ENCODE assay signal across 15 mouse cellular contexts in the genomic region with DNA sequence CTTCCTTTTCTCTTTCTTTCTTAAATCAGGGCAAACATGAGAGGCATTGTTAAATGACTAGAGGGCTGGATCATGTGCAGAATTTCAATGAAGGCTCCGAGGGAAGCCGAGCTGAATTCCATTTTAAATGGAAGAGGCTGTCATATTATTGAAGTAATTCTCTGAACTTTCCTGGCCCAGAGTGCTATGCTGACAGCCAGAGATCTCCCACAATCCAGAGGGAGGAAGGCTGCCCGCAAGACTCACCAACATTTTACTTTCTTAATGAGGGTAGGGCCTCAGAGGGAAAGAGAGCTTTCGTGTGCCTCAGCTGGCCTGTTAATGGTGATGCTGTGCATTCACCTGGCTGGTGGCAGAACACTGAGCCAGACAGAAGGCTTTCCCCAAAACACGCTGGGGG.
DNase-seq lines count a peak whose midpoint lies in the region; ATAC-seq lines count a peak whose summit lies in the region.
"Had no signal": no experiment of that assay in that cellular context is flagged by ENCODE, and none has a peak within 500 bp of the region (broad histone marks: within the 10 kb centered on the region; RNA-seq: fewer than 3 reads in every experiment).

No protein-coding gene starts in this region.

- no peaks in the 10 kb centered on the region for H3K9me3 ChIP-seq in forebrain, embryonic 13.5 days (replicated peaks)
- H3K9me3 ChIP-seq in hindbrain, embryonic 15.5 days: no peaks in the 10 kb centered on the region
- H3K9me3 ChIP-seq in neural tube, embryonic 13.5 days: no peaks in the 10 kb centered on the region
- H3K9me3 ChIP-seq in liver, embryonic 11.5 days (ENCODE audit: control insufficient read depth, low read length): no peaks in the 10 kb centered on the region
- H3K9me3 ChIP-seq: neural tube, embryonic 12.5 days had no signal

- DNase-seq in heart, adult 11 months: peak; percentile 65
- DNase-seq in heart, postnatal 4 days: no peak
- DNase-seq in lung, postnatal 25 days (ENCODE audit: low spot score): no peak
- DNase-seq in liver, embryonic 11.5 days (ENCODE audit: low spot score): no peak
- no peak for DNase-seq in layer of hippocampus, postnatal 14 days (ENCODE audit: low spot score in 2 of 2)
- DNase-seq: adrenal gland, postnatal 25 days; heart, adult 18-20 months; kidney, postnatal 10 days; layer of hippocampus, postnatal 36 days; lung, adult 18-20 months; right cerebral cortex, postnatal 14 days had no signal

- H3K4me3 ChIP-seq in forebrain, embryonic 13.5 days: no peak overlapping the region
- H3K4me3 ChIP-seq in hindbrain, embryonic 15.5 days: no peak overlapping the region
- H3K4me3 ChIP-seq in neural tube, embryonic 13.5 days: no peak overlapping the region
- no peak overlapping the region for H3K4me3 ChIP-seq in liver, embryonic 11.5 days (ENCODE audit: low read depth, low read length)
- H3K4me3 ChIP-seq: neural tube, embryonic 12.5 days had no signal

- H3K4me2 ChIP-seq in forebrain, embryonic 13.5 days: peak overlapping the region; percentile 13; the same call in 1 of the 2 replicates
- no peak overlapping the region for H3K4me2 ChIP-seq in hindbrain, embryonic 15.5 days
- 0 out of 2 replicates have a peak overlapping the region, but pooled peaks have one; percentile 2 for H3K4me2 ChIP-seq in neural tube, embryonic 13.5 days
- no peak overlapping the region for H3K4me2 ChIP-seq in liver, embryonic 11.5 days
- H3K4me2 ChIP-seq: neural tube, embryonic 12.5 days had no signal

- ATAC-seq in forebrain, embryonic 13.5 days: peak; percentile 73
- 0 out of 2 replicates have a peak, but pooled peaks have one; percentile 50 for ATAC-seq in hindbrain, embryonic 15.5 days (ENCODE audit: low FRiP score, low read depth)
- peak; percentile 21; the same call in 1 of the 2 replicates for ATAC-seq in neural tube, embryonic 13.5 days (ENCODE audit: low read depth)
- no peak for ATAC-seq in liver, embryonic 11.5 days (replicated peaks; ENCODE audit: low FRiP score)

- no peaks in the 10 kb centered on the region for H3K36me3 ChIP-seq in forebrain, embryonic 13.5 days (ENCODE audit: poor library complexity, severe bottlenecking)
- peaks cover 4% of the 10 kb centered on the region; the same call in 1 of the 2 replicates for H3K36me3 ChIP-seq in hindbrain, embryonic 15.5 days
- no peaks in the 10 kb centered on the region for H3K36me3 ChIP-seq in neural tube, embryonic 13.5 days
- H3K36me3 ChIP-seq in liver, embryonic 11.5 days (ENCODE audit: control insufficient read depth, insufficient read depth, low read length): no peaks in the 10 kb centered on the region
- H3K36me3 ChIP-seq: neural tube, embryonic 12.5 days had no signal

- WGBS in forebrain, embryonic 13.5 days: 21% methylated on average over 5 of the region's 5 CpGs
- WGBS in hindbrain, embryonic 15.5 days: 35% methylated on average over 5 of the region's 5 CpGs
- WGBS in neural tube, embryonic 13.5 days: 41% methylated on average over 5 of the region's 5 CpGs
- whole genome bisulfite sequencing in liver, embryonic 11.5 days: 76% methylated on average over 5 of the region's 5 CpGs

- H3K9ac ChIP-seq in forebrain, embryonic 13.5 days: 0 out of 2 replicates have a peak overlapping the region, but pooled peaks have one; percentile 8
- H3K9ac ChIP-seq in hindbrain, embryonic 15.5 days: no peak overlapping the region
- H3K9ac ChIP-seq in neural tube, embryonic 13.5 days: no peak overlapping the region
- no peak overlapping the region for H3K9ac ChIP-seq in liver, embryonic 11.5 days (ENCODE audit: low read depth, low read length)
- H3K9ac ChIP-seq: neural tube, embryonic 12.5 days had no signal

- no peaks in the 10 kb centered on the region for H3K27me3 ChIP-seq in forebrain, embryonic 13.5 days
- no peaks in the 10 kb centered on the region for H3K27me3 ChIP-seq in hindbrain, embryonic 15.5 days
- H3K27me3 ChIP-seq in neural tube, embryonic 13.5 days: no peaks in the 10 kb centered on the region
- H3K27me3 ChIP-seq in liver, embryonic 11.5 days (replicated peaks; ENCODE audit: control insufficient read depth, insufficient read depth, low read length): no peaks in the 10 kb centered on the region
- H3K27me3 ChIP-seq: neural tube, embryonic 12.5 days had no signal

- H3K27ac ChIP-seq in forebrain, embryonic 13.5 days: peak overlapping the region; percentile 68
- H3K27ac ChIP-seq in hindbrain, embryonic 15.5 days (replicated peaks): peak overlapping the region; percentile 74
- peak overlapping the region; percentile 77 for H3K27ac ChIP-seq in neural tube, embryonic 13.5 days (replicated peaks)
- H3K27ac ChIP-seq in liver, embryonic 11.5 days (ENCODE audit: low read depth, low read length): no peak overlapping the region
- H3K27ac ChIP-seq: neural tube, embryonic 12.5 days had no signal

- peaks cover 23% of the 10 kb centered on the region for H3K4me1 ChIP-seq in forebrain, embryonic 13.5 days
- H3K4me1 ChIP-seq in hindbrain, embryonic 15.5 days (replicated peaks): peaks cover 33% of the 10 kb centered on the region
- peaks cover 38% of the 10 kb centered on the region for H3K4me1 ChIP-seq in neural tube, embryonic 13.5 days (replicated peaks)
- no peaks in the 10 kb centered on the region for H3K4me1 ChIP-seq in liver, embryonic 11.5 days (replicated peaks; ENCODE audit: control insufficient read depth, insufficient read depth, low read length)

Comparison
In these comparisons a context has a peak if more than half of its experiments do, and no peak if none do; other contexts are left out.
1. H3K4me2 ChIP-seq: peak in forebrain, embryonic 13.5 days (single experiment) and neural tube, embryonic 13.5 days (single experiment); none in hindbrain, embryonic 15.5 days (single experiment) and liver, embryonic 11.5 days (single experiment).